In genomic region chr13:36117143-36118014, GRCm38 (mm10) we compare ENCODE assay signal across 8 mouse cellular contexts. TPM values are rescaled to one million over a fixed set of nuclear protein-coding genes. Genes with fewer than 3 reads are reported as not detected.
DNase-seq lines count a peak whose midpoint lies in the region; ATAC-seq lines count a peak whose summit lies in the region.

Fars2 (plus strand) TSS chr13:36117412.
Lyrm4 (minus strand) TSS chr13:36117526.

- peak; percentile 90 for ATAC-seq in megakaryocyte progenitor cell, adult 5-6 weeks (replicated peaks; ENCODE audit: poor library complexity)

- peak; percentile 98 for DNase-seq in adipocyte (ENCODE audit: low spot score)
- peak; percentile 98 for DNase-seq in embryo, embryonic 10 days (ENCODE audit: low spot score)
- DNase-seq in gastrocnemius, postnatal 10 days = peak; percentile 97
- DNase-seq in induced T-regulatory cell, adult 2 months (ENCODE audit: low read depth) = peak; percentile 98
- DNase-seq in left cerebral cortex, adult 9 months (ENCODE audit: low spot score in 2 of 2) = peak; percentile 86 to 96
- DNase-seq in right cerebral cortex, postnatal 14 days = peak; percentile 93
- peak; percentile 97 for DNase-seq in urinary bladder, postnatal 36 days (ENCODE audit: low spot score in 2 of 2)

RNA-seq across cellular contexts. Expression of gene Fars2, which starts in this region (rescaled TPM):
- 10 to 100 TPM; 35.6 to 40.8 TPM for total RNA-seq in gastrocnemius, postnatal 10 days (2021)
- 23.9 and 24.0 TPM in 2 replicates for total RNA-seq in megakaryocyte progenitor cell, adult 5-6 weeks (2015)
- total RNA-seq in megakaryocyte progenitor cell, adult 5-6 weeks (2017) = 42.6 and 48.5 TPM in 2 replicates

RNA-seq across cellular contexts. Expression of gene Lyrm4, which starts in this region (rescaled TPM):
- total RNA-seq in gastrocnemius, postnatal 10 days (2021) = 1 to 10 TPM; 5.6 to 5.8 TPM
- total RNA-seq in megakaryocyte progenitor cell, adult 5-6 weeks (2015) = 12.3 and 14.0 TPM in 2 replicates
- 13.5 and 15.5 TPM in 2 replicates for total RNA-seq in megakaryocyte progenitor cell, adult 5-6 weeks (2017)

Comparison
In these comparisons a context has a peak if more than half of its experiments do, and no peak if none do; other contexts are left out.
1. Peak in every context shown above with its lines: DNase-seq and ATAC-seq.